Mouse (Mus musculus) liver, embryonic 14.5 days (tissue): ENCODE results near the gene Aifm2. TPM values are rescaled to one million over a fixed set of nuclear protein-coding genes. Genes with fewer than 3 reads are reported as not detected.
A peak's percentile ranks its signal among the peaks of the same experiment; 100 is the strongest.

Source experiments
- ATAC-seq: fragments of 200-750 bp; cut with Nextera tagmentation; 2 replicates; pipeline ENCODE4 v1.8.0; 2017; ENCODE audit warnings: moderate number of reproducible peaks, mild to moderate bottlenecking, moderate library complexity; ENCODE audit not compliant: insufficient read depth
- DNase-seq, 3 experiments: peaks; one replicate each; pipeline ENCODE4 v3.0.0-alpha.2; 2012 to 2013; ENCODE audit warnings: low read depth in 3 of 3, low spot score in 3 of 3
- H3K27ac ChIP-seq: fragments of 300-500 bp; sonication (generic); 2 replicates; pipeline ENCODE4 v1.5.1; 2014; ENCODE audit warnings: moderate library complexity, mild to moderate bottlenecking, control low read depth, inconsistent platforms
- H3K27me3 ChIP-seq: fragments of 300-500 bp; sonication (generic); 2 replicates; pipeline ENCODE4 v1.6.1; 2014; ENCODE audit warnings: mild to moderate bottlenecking, low read length, moderate library complexity; ENCODE audit not compliant: control insufficient read depth, insufficient read depth
- H3K36me3 ChIP-seq: fragments of 300-500 bp; sonication (generic); replicated peaks from 2 replicates; pipeline ENCODE4 v1.6.1; 2014; ENCODE audit warnings: low read depth; ENCODE audit not compliant: control insufficient read depth, insufficient read depth
- H3K4me1 ChIP-seq, 2 experiments: fragments of 200-500 bp in 1 of 2; fragments of 300-500 bp in 1 of 2; sonication (generic) in 1 of 2; replicated peaks; 2 replicates each; pipeline ENCODE4 v1.6.1; 2012 to 2014; ENCODE audit warnings: antibody characterized with exemption in 1 of 2, inconsistent platforms in 1 of 2, low read length in 1 of 2; ENCODE audit not compliant: control insufficient read depth in 2 of 2, insufficient read depth in 2 of 2
- H3K4me2 ChIP-seq: fragments of 300-500 bp; sonication (generic); 2 replicates; pipeline ENCODE4 v1.6.1; 2014; ENCODE audit warnings: low read depth, mild to moderate bottlenecking, control low read depth, moderate library complexity
- H3K4me3 ChIP-seq, 2 experiments: fragments of 200-500 bp in 1 of 2; fragments of 300-500 bp in 1 of 2; sonication (generic) in 1 of 2; 2 replicates each; pipeline ENCODE4 v1.5.1; 2012 to 2014; ENCODE audit warnings: low read depth in 2 of 2, low read length in 2 of 2, mild to moderate bottlenecking in 2 of 2, control low read depth in 1 of 2, inconsistent platforms in 1 of 2, moderate library complexity in 1 of 2; ENCODE audit not compliant: insufficient read depth in 1 of 2
- H3K9ac ChIP-seq: fragments of 300-500 bp; sonication (generic); replicated peaks from 2 replicates; pipeline ENCODE4 v1.6.1; 2014; ENCODE audit warnings: mild to moderate bottlenecking, control low read depth, moderate library complexity
- H3K9me3 ChIP-seq: fragments of 300-500 bp; sonication (generic); 2 replicates; pipeline ENCODE4 v1.6.1; 2016; ENCODE audit warnings: low read length, mixed read lengths; ENCODE audit not compliant: control insufficient read depth
- CTCF ChIP-seq: IDR thresholded peaks from 2 replicates; pipeline ENCODE4 v1.5.1; 2016; ENCODE audit warnings: antibody characterized with exemption, low read depth, control low read depth
- EP300 ChIP-seq: IDR thresholded peaks from 2 replicates; pipeline ENCODE4 v1.6.1; 2016; ENCODE audit warnings: antibody characterized with exemption, low read depth
- WGBS: fragments of 180-500 bp; shearing (Covaris S2); extraction: QIAGEN DNeasy Blood & Tissue Kit; methylation state at CpG from one replicate; pipeline ENCODE4 v1.1.7; 2014; ENCODE audit not compliant: insufficient replicate concordance; 5-methylcytosine and 5-hydroxymethylcytosine counted together
- polyA plus RNA-seq, 2 experiments: library from polyadenylated mRNA; depleted of rRNA in 1 of 2; stranded (reverse) in 1 of 2; unstranded in 1 of 2; fragments of >200 nt; fragmentation: Nextera tagmentation in 1 of 2; extraction: Ambion mirVana in 1 of 2; gene quantifications; 2 replicates each; pipeline versions ENCODE4 v1.2.1 to v1.2.3; 2012 to 2014

Gene Aifm2
- polyA plus RNA-seq, 2 experiments = 2.1 to 2.7 TPM

DNA sequence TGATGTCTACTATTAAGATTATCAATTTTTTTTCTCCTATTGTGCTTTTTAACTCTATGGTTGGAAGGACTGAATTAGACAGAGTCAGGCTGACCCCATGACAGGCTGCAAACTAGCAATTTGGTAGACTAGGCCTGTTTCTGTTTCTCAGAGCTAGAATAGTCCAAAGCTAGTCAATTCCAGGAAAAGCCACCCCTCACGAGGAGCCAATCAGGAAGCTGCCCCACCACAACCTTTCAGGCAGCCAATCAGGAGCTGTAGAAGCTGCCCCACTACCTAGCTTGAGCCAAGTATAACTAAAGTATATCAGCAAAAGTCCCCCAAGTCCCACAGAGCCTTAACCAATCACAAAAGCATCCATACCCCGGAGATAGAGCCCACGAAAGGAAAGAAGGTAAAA, 39.1 kb upstream of the Aifm2 start:
- ATAC-seq (peak; percentile 12), DNase-seq (peak; percentile 48 to 65 (median 55))
- H3K4me2 ChIP-seq = peak overlapping the region; percentile 34
- H3K36me3 ChIP-seq = peaks cover 4% of the 10 kb centered on the region
- H3K4me3 ChIP-seq = no peak overlapping the region
- 21% methylated on average over 3 of the region's 3 CpGs for WGBS
- no peaks in the 10 kb centered on the region for H3K9me3 ChIP-seq
- H3K9ac ChIP-seq = no peak overlapping the region
- TF ChIP-seq EP300 (no peak), CTCF (no peak)
- H3K27ac ChIP-seq = peak overlapping the region; percentile 22
- H3K27me3 ChIP-seq = no peaks in the 10 kb centered on the region
- peaks cover 10 to 12% of the 10 kb centered on the region in 2 experiments; a peak in 3 of 4 replicates for H3K4me1 ChIP-seq

DNA sequence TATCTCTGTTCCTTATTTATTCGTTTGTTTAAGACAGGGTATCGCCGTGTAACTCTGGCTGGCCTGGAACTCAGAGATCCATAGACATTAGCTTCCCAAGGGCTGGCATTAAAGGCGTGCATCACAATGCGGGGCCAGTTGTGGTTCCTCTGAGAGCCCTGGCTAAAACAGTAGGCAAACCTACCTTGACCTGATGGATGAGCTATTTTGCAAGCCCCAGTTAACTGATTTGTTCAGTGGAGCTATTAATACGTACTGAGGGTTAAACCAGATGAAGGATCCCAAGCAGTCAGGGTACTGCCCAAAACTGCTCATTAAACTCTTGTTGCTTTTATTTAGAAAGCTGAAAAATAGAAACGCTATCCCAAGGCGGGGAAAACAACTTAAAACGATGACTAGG, 35.5 kb upstream of the Aifm2 start:
- H3K27ac ChIP-seq = peak overlapping the region; percentile 80
- H3K9me3 ChIP-seq = no peaks in the 10 kb centered on the region
- peaks cover 2% of the 10 kb centered on the region for H3K36me3 ChIP-seq
- WGBS = 44% methylated on average over 9 of the region's 9 CpGs
- H3K27me3 ChIP-seq = no peaks in the 10 kb centered on the region
- H3K4me1 ChIP-seq = peaks cover 10 to 17% of the 10 kb centered on the region in 2 experiments; a peak in 3 of 4 replicates
- H3K4me2 ChIP-seq = peak overlapping the region; percentile 90
- H3K9ac ChIP-seq = peak overlapping the region; percentile 85
- ATAC-seq (no peak), DNase-seq (no peak)
- TF ChIP-seq EP300 = no peak
- no peak for TF ChIP-seq CTCF
- peak overlapping the region; percentile 63 to 99 for H3K4me3 ChIP-seq

DNA sequence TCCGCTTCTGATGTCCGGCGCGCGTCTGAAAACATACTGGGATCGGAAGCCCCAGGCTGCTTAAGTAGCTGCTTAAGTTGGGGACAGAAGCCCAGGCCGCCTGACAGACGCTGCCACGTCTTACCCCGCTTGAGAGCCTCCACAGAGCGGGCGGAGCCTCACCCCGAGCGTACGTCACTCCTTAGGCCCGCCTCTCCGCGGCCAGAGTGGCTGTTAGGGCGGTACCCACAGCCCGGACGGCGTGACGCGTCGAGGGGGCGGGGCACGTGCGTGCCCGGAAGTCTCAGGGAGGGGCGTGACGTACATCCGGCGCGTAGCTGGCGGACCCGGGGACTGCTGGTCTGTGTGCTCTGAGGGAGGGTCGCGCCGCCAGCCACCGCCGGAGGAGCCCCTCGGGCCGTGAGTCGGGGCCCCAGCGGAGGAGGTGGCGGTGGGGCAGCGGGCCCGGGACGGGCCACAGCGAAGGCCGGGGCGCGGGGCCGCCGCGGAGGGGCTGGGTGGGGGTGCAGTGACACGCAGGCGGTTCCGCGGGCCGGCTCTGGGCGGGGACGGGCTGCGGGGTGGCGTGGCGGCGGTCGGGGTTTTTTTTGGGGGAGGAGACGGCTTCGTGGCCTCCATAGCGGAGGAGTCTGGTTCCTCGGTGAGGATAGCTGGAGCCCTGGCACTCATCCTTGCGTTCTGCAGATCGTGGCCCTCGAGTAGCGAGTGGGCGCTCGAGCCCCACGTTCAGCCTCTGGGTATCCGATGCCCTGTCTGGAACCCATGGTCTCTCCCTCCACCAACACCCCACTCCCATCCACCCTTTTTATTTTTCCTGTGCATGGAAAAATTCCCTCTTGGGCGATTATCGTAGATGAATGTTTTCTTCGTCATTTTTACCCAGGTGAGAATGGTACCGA, 34.8 kb upstream of the Aifm2 start, which contains the start of gene Sar1a:
Gene Sar1a (plus strand): TSS at position 285 of the 899 bp plus-strand sequence.
- Histone ChIP-seq H3K27me3 (no peaks in the 10 kb centered on the region), H3K4me3 (peak within 1 kb of the TSS; percentile 82 to 99), H3K27ac (peak within 1 kb of the TSS; percentile 80), H3K9me3 (no peaks in the 10 kb centered on the region), H3K4me1 (peaks cover 10 to 17% of the 10 kb centered on the region in 2 experiments; a peak in 3 of 4 replicates), H3K4me2 (peak within 1 kb of the TSS; percentile 90), H3K36me3 (peaks cover 8% of the 10 kb centered on the region), H3K9ac (peak within 1 kb of the TSS; percentile 90)
- TF ChIP-seq CTCF (no peak), EP300 (no peak)
- ATAC-seq (peak; percentile 98), DNase-seq (peak; percentile 94)
- WGBS = under 1% methylated on average over 84 of the region's 84 CpGs

DNA sequence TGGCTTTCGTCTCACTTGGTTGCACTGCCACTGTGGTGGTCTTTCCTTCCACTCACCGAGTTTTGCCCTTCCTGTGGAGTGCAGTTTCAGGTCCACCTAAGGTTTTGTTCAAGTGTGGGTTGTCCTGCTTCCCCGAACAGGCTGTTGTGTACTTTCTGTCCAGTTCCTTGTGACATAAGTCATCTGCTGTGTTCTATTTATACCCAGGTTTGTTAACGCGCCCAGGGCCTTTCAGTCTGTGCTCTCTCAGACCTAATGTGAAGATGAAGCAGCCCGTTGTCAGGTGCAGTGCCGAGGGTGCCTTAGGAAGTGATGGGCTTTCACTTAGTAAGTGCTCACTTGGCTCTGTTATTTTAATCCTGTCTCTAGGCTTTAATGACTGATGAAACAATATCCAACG, 25.7 kb upstream of the Aifm2 start:
- Histone ChIP-seq H3K27ac (no peak overlapping the region), H3K9me3 (no peaks in the 10 kb centered on the region), H3K4me1 (no peaks in the 10 kb centered on the region), H3K9ac (no peak overlapping the region), H3K4me3 (no peak overlapping the region), H3K4me2 (no peak overlapping the region), H3K36me3 (peaks cover 70% of the 10 kb centered on the region), H3K27me3 (no peaks in the 10 kb centered on the region)
- 78% methylated on average over 8 of the region's 8 CpGs for WGBS
- no peak for TF ChIP-seq CTCF
- no peak for TF ChIP-seq EP300
- ATAC-seq (no peak), DNase-seq (no peak)

DNA sequence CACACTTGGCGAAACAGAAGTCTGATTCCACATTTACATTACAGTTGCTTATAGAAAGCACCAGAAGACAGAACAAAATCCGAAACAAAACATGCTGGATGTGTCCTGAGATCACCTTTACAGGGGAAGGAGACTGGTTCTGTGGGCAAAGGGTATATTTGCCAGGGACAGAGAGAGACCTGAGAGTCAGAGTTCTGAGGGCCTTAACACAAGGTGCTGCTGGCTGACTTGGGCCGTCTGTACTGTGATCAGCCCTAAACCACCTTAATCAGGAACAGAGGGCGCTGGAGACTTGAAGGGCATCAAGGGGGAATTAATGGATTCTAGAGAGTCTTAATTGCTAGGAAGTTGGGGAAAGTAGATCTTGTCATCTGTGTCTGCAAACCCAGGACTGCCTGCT, 21.5 kb upstream of the Aifm2 start:
- no peak for ATAC-seq
- H3K27me3 ChIP-seq = no peaks in the 10 kb centered on the region
- no peak overlapping the region for H3K4me3 ChIP-seq
- H3K9me3 ChIP-seq = no peaks in the 10 kb centered on the region
- DNase-seq = no peak
- peaks cover 39% of the 10 kb centered on the region for H3K36me3 ChIP-seq
- no peak overlapping the region for H3K9ac ChIP-seq
- no peak overlapping the region for H3K27ac ChIP-seq
- no peak for TF ChIP-seq EP300
- no peak for TF ChIP-seq CTCF
- peaks cover 3 to 7% of the 10 kb centered on the region in 2 experiments; a peak in 2 of 4 replicates for H3K4me1 ChIP-seq
- H3K4me2 ChIP-seq = no peak overlapping the region
- WGBS = 63% methylated on average over 4 of the region's 4 CpGs
